Mouse (Mus musculus) cerebellum, postnatal 36 days (tissue): Measurements from ENCODE around the gene Plek2.

Source experiments
- DNase-seq, 2 experiments: peaks; one replicate each; pipeline ENCODE4 v3.0.0; 2021 to 2022; ENCODE audit warnings: mixed read lengths in 2 of 2

The Plek2 gene

GRCm38 (mm10) chr12:78910684-78911461 lies 4.1 kb upstream of the Plek2 start:
- no peak for DNase-seq

- no peak for DNase-seq
Observed at GRCm38 (mm10) chr12:78908081-78908605, 1.4 kb upstream of the Plek2 start.

DNA sequence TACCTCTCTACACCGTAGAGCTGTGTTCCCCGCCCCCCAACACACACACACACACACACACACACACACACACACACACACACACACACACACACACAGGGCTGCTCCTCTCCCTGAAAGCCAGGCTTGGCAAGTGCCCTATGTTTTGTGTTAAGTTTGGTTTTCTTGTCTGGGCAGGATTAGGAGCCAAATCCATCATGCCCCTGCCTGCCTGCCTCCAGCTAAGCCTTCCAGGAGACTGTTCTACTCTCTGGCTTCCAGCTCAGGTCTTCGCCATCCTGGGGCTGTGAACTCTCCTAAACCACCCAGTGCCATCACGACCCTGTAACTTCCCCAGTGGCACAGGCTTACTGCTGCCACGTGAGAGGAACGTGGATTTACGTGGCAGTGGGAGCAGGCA lies 2.3 kb downstream of the Plek2 start:
- no peak for DNase-seq

GRCm38 (mm10) chr12:78903313-78903712 lies 3.5 kb downstream of the Plek2 start:
- no peak for DNase-seq

DNA sequence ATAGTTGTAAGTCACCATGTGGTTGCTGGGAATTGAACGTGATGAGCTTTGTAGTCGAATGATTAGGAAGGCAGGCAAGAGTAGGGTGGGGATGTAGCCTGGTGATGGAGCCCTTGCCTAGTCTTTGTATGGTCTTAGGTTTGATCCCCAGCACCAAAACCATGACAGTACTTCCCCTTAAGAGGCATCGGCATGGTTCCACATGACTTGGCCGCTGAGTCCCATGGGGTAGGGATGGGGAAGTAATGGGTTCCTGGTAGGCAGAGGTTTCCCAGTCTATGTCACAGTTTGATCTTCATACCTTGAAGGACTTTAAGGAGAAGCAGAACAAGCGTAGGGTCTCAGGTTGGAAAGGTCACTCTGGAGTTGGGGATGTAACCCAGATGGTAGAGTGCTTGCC lies 5.3 kb downstream of the Plek2 start:
- DNase-seq, result no peak

DNA sequence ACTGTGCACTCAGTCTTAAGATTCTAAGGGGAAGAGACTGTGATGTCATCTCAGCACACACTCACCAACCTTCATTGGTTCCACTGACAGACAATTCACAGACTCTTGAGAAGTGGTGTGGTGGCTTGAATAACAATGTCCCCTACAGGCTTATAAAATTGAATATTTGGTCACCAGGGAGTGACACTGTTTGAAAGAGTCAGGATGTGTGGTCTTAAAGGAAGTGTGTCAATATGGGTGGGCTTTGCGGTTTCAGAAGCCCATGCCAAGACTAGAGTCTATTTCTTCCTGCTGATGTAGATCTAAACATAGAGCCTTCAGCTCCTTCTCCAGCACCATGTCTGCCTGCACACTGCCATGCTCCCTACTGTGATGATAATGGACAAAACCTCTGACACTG lies 8.9 kb downstream of the Plek2 start:
- no peak for DNase-seq

- no peak for DNase-seq
Observed at GRCm38 (mm10) chr12:78891149-78891548, 15.6 kb downstream of the Plek2 start.

DNA sequence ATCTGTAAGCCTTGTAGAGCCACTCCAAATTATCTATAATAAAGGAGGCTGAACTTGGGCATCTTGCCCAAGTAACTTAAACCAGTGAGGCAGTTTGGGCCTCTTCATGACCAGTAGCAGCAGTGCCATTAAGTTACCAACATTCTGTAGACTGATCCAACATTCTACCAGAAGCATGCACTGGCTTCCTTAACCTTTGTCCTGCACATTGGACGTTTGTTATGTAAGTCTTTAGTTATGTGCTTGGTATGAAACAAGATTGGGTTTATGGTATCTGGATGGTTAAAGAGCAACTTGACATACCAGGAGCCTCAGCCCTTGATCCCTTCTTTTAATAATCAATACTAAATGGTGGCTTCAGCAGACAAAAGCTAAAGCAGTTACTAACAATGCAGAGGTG lies 16.7 kb downstream of the Plek2 start:
- DNase-seq, result no peak

DNA sequence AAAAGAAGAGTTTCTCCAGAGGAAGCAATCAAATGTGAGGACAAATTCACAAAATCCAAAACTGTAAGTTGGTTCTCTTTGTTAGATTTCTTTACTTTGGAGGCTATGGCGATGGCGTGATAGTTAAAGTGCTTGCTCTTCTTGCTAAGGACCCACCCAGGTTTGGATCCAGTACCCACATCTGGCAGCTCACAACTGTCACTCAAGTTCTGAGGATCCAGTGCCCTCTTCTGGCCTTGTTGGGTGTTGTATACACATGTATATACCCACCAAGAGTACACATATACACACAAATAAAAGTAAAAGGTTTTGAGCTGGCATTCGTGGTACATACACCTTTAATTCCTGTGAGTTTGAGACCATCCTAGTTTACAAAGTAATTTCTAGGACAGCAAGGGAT lies 32.2 kb downstream of the Plek2 start:
- DNase-seq, result no peak

DNA sequence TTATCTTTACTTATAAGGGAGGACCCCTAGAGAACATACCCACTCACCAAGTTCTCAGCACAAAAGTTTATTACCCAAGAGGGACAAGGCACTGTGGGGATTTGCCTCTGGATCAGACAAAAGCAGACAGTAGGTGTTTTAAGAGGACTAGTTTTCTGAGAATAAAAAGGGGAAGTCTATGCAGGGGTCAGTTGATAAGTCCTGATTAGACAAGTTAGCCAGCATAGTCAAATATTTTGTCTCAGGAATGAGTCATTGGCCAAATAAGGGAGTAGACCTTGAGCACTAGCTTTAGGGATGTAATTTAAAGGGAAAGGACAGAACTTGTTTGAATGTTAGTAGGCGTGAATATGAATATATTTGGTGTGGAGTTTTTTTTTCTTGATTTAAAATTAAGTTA lies 38.6 kb downstream of the Plek2 start:
- no peak for DNase-seq

GRCm38 (mm10) chr12:78865434-78865833 lies 41.3 kb downstream of the Plek2 start:
- DNase-seq, result peak in 1 of 2 experiments; percentile 12

GRCm38 (mm10) chr12:78862254-78862730 lies 44.5 kb downstream of the Plek2 start:
- no peak for DNase-seq

- peak; percentile 97 to 98 for DNase-seq
Observed at GRCm38 (mm10) chr12:78861496-78862253, 45.1 kb downstream of the Plek2 start, which contains the start of the genes Atp6v1d and Eif2s1. Atp6v1d (minus strand) TSS chr12:78861638. Eif2s1 (plus strand) TSS chr12:78861819.

GRCm38 (mm10) chr12:78860921-78861495 lies 45.8 kb downstream of the Plek2 start:
- peak in 1 of 2 experiments; percentile 38 for DNase-seq

DNA sequence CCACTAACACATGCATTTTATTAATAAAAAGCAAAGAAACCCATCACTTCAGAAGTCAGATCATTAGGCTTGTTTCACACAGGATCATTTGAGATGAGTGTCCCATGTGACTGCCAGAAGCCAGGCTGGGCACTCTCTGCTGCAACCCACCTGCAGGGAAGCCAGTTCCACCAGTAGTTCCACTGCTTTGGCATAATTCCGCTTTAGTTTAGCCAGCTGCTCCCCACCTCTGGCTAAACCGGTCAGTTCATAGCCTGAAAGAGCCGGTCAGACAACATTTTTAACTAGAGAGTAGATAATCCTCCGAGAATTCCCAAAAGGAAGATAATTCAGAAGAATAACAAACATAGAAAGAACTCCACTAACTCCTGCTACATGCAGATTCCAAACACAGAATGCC lies 58.5 kb downstream of the Plek2 start:
- no peak for DNase-seq

DNA sequence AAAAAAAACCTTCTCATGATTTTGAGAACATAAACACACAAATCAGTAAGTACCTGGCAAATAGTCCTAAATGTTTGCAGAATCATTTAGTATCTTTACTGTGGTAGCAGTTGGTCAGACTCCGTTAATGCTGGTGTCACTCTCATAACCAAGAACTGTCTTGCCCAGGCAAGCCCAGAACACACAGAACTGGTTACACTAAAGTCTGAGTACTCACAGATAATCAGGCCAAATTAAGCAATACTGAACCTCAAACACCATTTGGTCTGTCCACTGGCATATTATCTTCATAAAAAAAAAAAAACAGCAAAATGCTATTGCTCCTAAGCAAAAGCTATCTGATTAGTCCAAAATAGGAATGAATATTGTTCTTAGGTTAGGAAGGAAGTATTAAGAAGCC lies 64.3 kb downstream of the Plek2 start:
- DNase-seq, result no peak

DNA sequence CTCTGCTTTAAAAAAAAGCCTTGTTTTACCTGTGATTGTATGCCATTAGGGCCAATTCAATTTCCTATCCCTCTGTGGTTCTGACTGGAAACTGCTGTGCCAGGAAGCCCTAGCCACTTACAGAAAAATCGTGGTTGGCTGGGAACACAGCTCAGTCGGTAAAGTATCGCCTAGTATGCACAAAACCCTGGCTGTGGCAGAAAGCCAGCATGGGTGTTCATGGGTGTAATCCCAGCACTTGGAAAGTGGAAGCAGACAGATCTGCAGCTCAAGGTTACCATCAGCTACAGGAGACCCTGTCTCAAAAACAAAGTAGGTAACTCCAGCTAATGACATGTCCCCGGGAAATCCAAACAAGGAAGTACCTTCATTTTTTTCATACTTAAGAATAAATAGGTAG lies 66.9 kb downstream of the Plek2 start:
- DNase-seq, result peak in 1 of 2 experiments; percentile 9
